Mouse (Mus musculus) cortical plate, adult 2 months (tissue): Measurements from ENCODE around the gene AU022252.

Experiments
- CTCF ChIP-seq: fragments of 200-500 bp; IDR thresholded peaks from 2 replicates; pipeline ENCODE4 v1.5.1; 2011; ENCODE audit warnings: mild to moderate bottlenecking, control low read depth, low read length; ENCODE audit not compliant: insufficient read depth; ENCODE audit errors: extremely low read depth
- POLR2A ChIP-seq: fragments of 200-500 bp; IDR thresholded peaks from 2 replicates; pipeline ENCODE4 v1.6.1; 2011; ENCODE audit warnings: mild to moderate bottlenecking, low read length, control low read depth; ENCODE audit not compliant: insufficient read depth; ENCODE audit errors: extremely low read depth

- TF ChIP-seq POLR2A (no peak), CTCF (no peak)
Measured at GRCm38 (mm10) chr4:119181456-119181855, 51.1 kb downstream of the AU022252 start.
